Mouse (Mus musculus) stomach, postnatal 0 days (tissue): ENCODE results near the gene Alkbh2. TPM values are rescaled to one million over a fixed set of nuclear protein-coding genes. Genes with fewer than 3 reads are reported as not detected.

ENCODE experiments used
- ATAC-seq: fragments of 200-750 bp; cut with Nextera tagmentation; 2 replicates; pipeline ENCODE4 v1.8.0; 2017; ENCODE audit not compliant: low FRiP score, low TSS enrichment
- DNase-seq: peaks from one replicate; pipeline ENCODE4 v3.0.0-alpha.2; 2016; ENCODE audit warnings: low spot score
- H3K27ac ChIP-seq: fragments of 300-500 bp; sonication (generic); replicated peaks from 2 replicates; pipeline ENCODE4 v1.5.1; 2014; ENCODE audit warnings: mild to moderate bottlenecking, control low read depth
- H3K27me3 ChIP-seq: fragments of 300-500 bp; sonication (generic); 2 replicates; pipeline ENCODE4 v1.6.1; 2014; ENCODE audit warnings: low read length; ENCODE audit not compliant: control insufficient read depth, insufficient read depth
- H3K36me3 ChIP-seq: fragments of 300-500 bp; sonication (generic); 2 replicates; pipeline ENCODE4 v1.6.1; 2014; ENCODE audit warnings: low read length, mixed read lengths; ENCODE audit not compliant: control insufficient read depth, insufficient read depth
- H3K4me1 ChIP-seq: fragments of 300-500 bp; sonication (generic); replicated peaks from 2 replicates; pipeline ENCODE4 v1.6.1; 2014; ENCODE audit warnings: antibody characterized with exemption; ENCODE audit not compliant: control insufficient read depth, insufficient read depth
- H3K4me2 ChIP-seq: fragments of 300-500 bp; sonication (generic); replicated peaks from 2 replicates; pipeline ENCODE4 v1.6.1; 2014; ENCODE audit warnings: low read depth, mild to moderate bottlenecking, control low read depth, moderate library complexity
- H3K4me3 ChIP-seq: fragments of 300-500 bp; sonication (generic); 2 replicates; pipeline ENCODE4 v1.5.1; 2014; ENCODE audit warnings: low read depth, low read length, control low read depth
- H3K9ac ChIP-seq: fragments of 300-500 bp; sonication (generic); 2 replicates; pipeline ENCODE4 v1.6.1; 2014; ENCODE audit warnings: mild to moderate bottlenecking, low read length, control low read depth, mixed read lengths
- H3K9me3 ChIP-seq: fragments of 300-500 bp; sonication (generic); 2 replicates; pipeline ENCODE4 v1.6.1; 2016; ENCODE audit warnings: low read length; ENCODE audit not compliant: control insufficient read depth
- CTCF ChIP-seq: IDR thresholded peaks from 2 replicates; pipeline ENCODE4 v1.5.1; 2016; ENCODE audit warnings: antibody characterized with exemption, low read depth, mild to moderate bottlenecking, moderate library complexity
- EP300 ChIP-seq: optimal IDR thresholded peaks from 2 replicates; pipeline ENCODE3; 2016; ENCODE audit warnings: antibody characterized with exemption
- WGBS: fragments of 180-500 bp; shearing (Covaris S2); extraction: QIAGEN DNeasy Blood & Tissue Kit; methylation state at CpG from one replicate; pipeline ENCODE4 v1.1.7; 2014; 5-methylcytosine and 5-hydroxymethylcytosine counted together
- polyA plus RNA-seq: library from polyadenylated mRNA; unstranded; fragments of >200 nt; fragmentation: Nextera tagmentation; extraction: Ambion mirVana; gene quantifications from 2 replicates; pipeline ENCODE4 v1.2.1, GENCODE M21; 2015

Gene Alkbh2
- polyA plus RNA-seq, 1 experiment from 2014 or later: 6.9 TPM

- Histone ChIP-seq H3K4me1 (no peaks in the 10 kb centered on the region; the same call in 1 of the 2 replicates), H3K4me3 (no peak overlapping the region), H3K9me3 (no peaks in the 10 kb centered on the region), H3K4me2 (no peak overlapping the region), H3K9ac (no peak overlapping the region), H3K27ac (no peak overlapping the region), H3K27me3 (no peaks in the 10 kb centered on the region), H3K36me3 (no peaks in the 10 kb centered on the region)
- ATAC-seq (no peak), DNase-seq (no peak)
- TF ChIP-seq EP300 (no peak), CTCF (peak; percentile 51)
- whole genome bisulfite sequencing: 74% methylated on average over 7 of the region's 7 CpGs
Measured at GRCm38 (mm10) chr5:114173458-114173857, 45.4 kb upstream of the Alkbh2 start.

- WGBS: 91% methylated on average over 3 of the region's 3 CpGs
- no peak for DNase-seq
- Histone ChIP-seq H3K9ac (no peak overlapping the region), H3K27ac (no peak overlapping the region), H3K36me3 (no peaks in the 10 kb centered on the region), H3K4me1 (no peaks in the 10 kb centered on the region; the same call in 1 of the 2 replicates), H3K9me3 (no peaks in the 10 kb centered on the region), H3K27me3 (no peaks in the 10 kb centered on the region), H3K4me3 (no peak overlapping the region), H3K4me2 (no peak overlapping the region)
- no peak for ATAC-seq
- TF ChIP-seq CTCF (no peak), EP300 (no peak)
Measured at GRCm38 (mm10) chr5:114172936-114173335, 44.9 kb upstream of the Alkbh2 start.

GRCm38 (mm10) chr5:114170345-114170744, 42.3 kb upstream of the Alkbh2 start:
- no peak overlapping the region for H3K4me2 ChIP-seq
- no peaks in the 10 kb centered on the region for H3K36me3 ChIP-seq
- no peak for TF ChIP-seq EP300
- TF ChIP-seq CTCF: no peak
- no peak overlapping the region for H3K4me3 ChIP-seq
- no peaks in the 10 kb centered on the region; the same call in 1 of the 2 replicates for H3K4me1 ChIP-seq
- H3K27me3 ChIP-seq: no peaks in the 10 kb centered on the region
- no peak for ATAC-seq
- H3K9ac ChIP-seq: no peak overlapping the region
- H3K9me3 ChIP-seq: no peaks in the 10 kb centered on the region
- no peak overlapping the region for H3K27ac ChIP-seq
- no peak for DNase-seq
- WGBS: 74% methylated on average over 7 of the region's 7 CpGs

- TF ChIP-seq CTCF: no peak
- no peak for TF ChIP-seq EP300
- no peak overlapping the region for H3K4me3 ChIP-seq
- no peak overlapping the region for H3K4me2 ChIP-seq
- no peaks in the 10 kb centered on the region for H3K36me3 ChIP-seq
- ATAC-seq (peak; percentile 56), DNase-seq (no peak)
- H3K4me1 ChIP-seq: no peaks in the 10 kb centered on the region
- H3K9ac ChIP-seq: no peak overlapping the region
- WGBS: 33% methylated on average over 6 of the region's 6 CpGs
- H3K27me3 ChIP-seq: no peaks in the 10 kb centered on the region
- H3K27ac ChIP-seq: no peak overlapping the region
- no peaks in the 10 kb centered on the region for H3K9me3 ChIP-seq
Measured at GRCm38 (mm10) chr5:114163117-114163696, 35.2 kb upstream of the Alkbh2 start.

GRCm38 (mm10) chr5:114162106-114162815, 34.2 kb upstream of the Alkbh2 start:
- 43% methylated on average over 12 of the region's 12 CpGs for WGBS

GRCm38 (mm10) chr5:114161424-114161823, 33.4 kb upstream of the Alkbh2 start:
- no peak for DNase-seq
- H3K4me1 ChIP-seq: no peaks in the 10 kb centered on the region
- H3K9me3 ChIP-seq: no peaks in the 10 kb centered on the region
- no peaks in the 10 kb centered on the region for H3K27me3 ChIP-seq
- H3K4me2 ChIP-seq: no peak overlapping the region
- H3K36me3 ChIP-seq: no peaks in the 10 kb centered on the region
- ATAC-seq: no peak
- H3K9ac ChIP-seq: no peak overlapping the region
- no peak overlapping the region for H3K4me3 ChIP-seq
- TF ChIP-seq EP300 (no peak), CTCF (no peak)
- 61% methylated on average over 6 of the region's 6 CpGs for WGBS
- H3K27ac ChIP-seq: no peak overlapping the region

More at GRCm38 (mm10) chr5:114162106-114162815, 34.2 kb upstream of the Alkbh2 start:
- ATAC-seq (no peak), DNase-seq (no peak)
- Histone ChIP-seq H3K27ac (no peak overlapping the region), H3K9ac (no peak overlapping the region), H3K4me1 (no peaks in the 10 kb centered on the region), H3K27me3 (no peaks in the 10 kb centered on the region), H3K36me3 (no peaks in the 10 kb centered on the region), H3K4me3 (no peak overlapping the region), H3K4me2 (no peak overlapping the region), H3K9me3 (no peaks in the 10 kb centered on the region)
- TF ChIP-seq EP300 (no peak), CTCF (peak; percentile 47)
